Mouse (Mus musculus) adrenal gland, postnatal 36 days (tissue): ENCODE measurements around the gene Hoxa6. TPM values are rescaled to one million over a fixed set of nuclear protein-coding genes. Genes with fewer than 3 reads are reported as not detected.

ENCODE experiments used
- DNase-seq, 2 experiments: peaks; one replicate each; pipeline ENCODE4 v3.0.0; 2021; ENCODE audit warnings: mixed read lengths in 1 of 2
- total RNA-seq, 2 experiments: library from RNA; stranded (reverse); gene quantifications; 2 replicates each; pipeline ENCODE4 v1.2.3; 2021

Gene Hoxa6
- total RNA-seq, 2 experiments from 2014 or later = 2.5 to 4.6 TPM

DNA sequence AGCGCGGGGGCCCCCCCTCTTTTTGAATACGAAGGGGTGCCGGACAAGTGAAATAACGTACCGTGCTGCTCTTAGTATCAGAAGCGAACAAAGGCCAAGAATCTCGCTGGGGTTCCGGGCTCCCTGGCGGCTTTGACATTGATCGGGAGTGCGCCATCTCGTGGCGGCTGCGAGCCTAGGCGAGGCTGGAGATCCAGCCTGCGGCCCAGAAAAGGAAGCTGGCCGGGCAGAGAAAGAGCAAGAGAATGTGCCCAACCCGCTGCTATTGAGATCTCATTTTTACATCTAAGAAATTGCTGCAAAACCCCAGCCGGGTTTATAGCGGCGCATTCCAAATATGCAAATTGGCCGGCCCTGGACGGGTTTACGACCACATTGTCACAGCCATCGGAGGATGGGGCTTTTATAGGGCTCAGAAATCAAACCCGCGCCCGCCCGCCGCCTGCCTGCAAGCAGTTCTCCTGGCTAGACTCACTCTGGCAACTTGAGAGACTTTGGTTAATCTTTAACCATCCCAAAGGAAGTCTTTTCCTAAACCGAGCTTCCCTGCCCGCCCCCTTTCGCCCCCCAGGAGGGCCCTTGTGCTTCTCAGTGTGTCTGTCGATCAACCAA, 32.0 kb upstream of the Hoxa6 start, which contains the start of gene Hoxa10:
Gene Hoxa10, minus strand, starts transcription at position 466 of the 612 bp plus-strand sequence.
- peak; percentile 79 to 84 for DNase-seq

- DNase-seq = no peak
Observed at GRCm38 (mm10) chr6:52239625-52240388, 31.3 kb upstream of the Hoxa6 start.

- DNase-seq = no peak
Observed at GRCm38 (mm10) chr6:52238976-52239375, 30.5 kb upstream of the Hoxa6 start.

GRCm38 (mm10) chr6:52238155-52238545, 29.6 kb upstream of the Hoxa6 start:
- DNase-seq = no peak

GRCm38 (mm10) chr6:52237346-52238154, 29.0 kb upstream of the Hoxa6 start:
- DNase-seq = no peak

DNA sequence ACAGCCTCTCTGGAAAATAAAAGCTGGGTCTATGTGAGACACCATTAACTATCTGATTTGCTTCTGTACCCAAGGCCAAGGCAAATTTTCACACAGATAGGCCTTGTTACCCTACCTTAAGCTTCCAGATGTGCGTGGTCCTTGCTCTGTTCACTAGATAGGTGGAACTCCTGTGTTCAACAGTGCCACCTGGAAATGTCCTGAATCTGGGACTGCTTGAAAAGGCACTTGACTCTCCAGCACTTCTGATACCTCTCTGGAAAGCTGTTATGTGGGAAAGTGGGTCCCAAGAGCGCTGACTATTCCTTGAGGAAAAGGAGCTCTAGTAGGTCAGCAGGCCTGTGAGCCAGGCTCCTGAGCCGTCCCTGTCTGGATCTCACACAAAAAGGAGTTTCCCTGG, 28.3 kb upstream of the Hoxa6 start:
- DNase-seq = no peak

GRCm38 (mm10) chr6:52235866-52236265, 27.3 kb upstream of the Hoxa6 start:
- no peak for DNase-seq

DNA sequence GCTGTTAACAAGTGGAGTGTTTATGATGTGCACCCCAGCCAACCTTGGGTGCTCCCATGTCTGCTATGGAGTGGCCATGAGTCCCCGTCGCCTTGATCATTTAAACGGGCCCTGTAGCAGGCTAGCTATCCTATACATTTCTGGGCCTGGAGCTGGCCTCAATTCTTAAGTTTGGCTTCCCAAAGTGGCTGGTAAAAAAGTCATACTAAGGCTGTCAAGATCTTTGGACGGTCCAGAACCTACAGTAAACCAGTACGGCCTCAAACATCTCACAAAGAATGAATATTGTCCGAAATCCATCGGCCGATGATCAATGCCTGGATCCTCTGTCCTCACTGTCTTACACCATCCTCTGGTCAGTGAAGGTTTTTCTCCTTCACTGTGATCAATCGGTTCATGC, 26.7 kb upstream of the Hoxa6 start:
- DNase-seq = no peak

- no peak for DNase-seq
Observed at GRCm38 (mm10) chr6:52234428-52235140, 26.1 kb upstream of the Hoxa6 start.

GRCm38 (mm10) chr6:52233546-52234427, 25.3 kb upstream of the Hoxa6 start:
- DNase-seq = no peak

- no peak for DNase-seq
Observed at GRCm38 (mm10) chr6:52232984-52233545, 24.5 kb upstream of the Hoxa6 start.

- DNase-seq = no peak
Observed at GRCm38 (mm10) chr6:52232568-52232965, 24.0 kb upstream of the Hoxa6 start.

DNA sequence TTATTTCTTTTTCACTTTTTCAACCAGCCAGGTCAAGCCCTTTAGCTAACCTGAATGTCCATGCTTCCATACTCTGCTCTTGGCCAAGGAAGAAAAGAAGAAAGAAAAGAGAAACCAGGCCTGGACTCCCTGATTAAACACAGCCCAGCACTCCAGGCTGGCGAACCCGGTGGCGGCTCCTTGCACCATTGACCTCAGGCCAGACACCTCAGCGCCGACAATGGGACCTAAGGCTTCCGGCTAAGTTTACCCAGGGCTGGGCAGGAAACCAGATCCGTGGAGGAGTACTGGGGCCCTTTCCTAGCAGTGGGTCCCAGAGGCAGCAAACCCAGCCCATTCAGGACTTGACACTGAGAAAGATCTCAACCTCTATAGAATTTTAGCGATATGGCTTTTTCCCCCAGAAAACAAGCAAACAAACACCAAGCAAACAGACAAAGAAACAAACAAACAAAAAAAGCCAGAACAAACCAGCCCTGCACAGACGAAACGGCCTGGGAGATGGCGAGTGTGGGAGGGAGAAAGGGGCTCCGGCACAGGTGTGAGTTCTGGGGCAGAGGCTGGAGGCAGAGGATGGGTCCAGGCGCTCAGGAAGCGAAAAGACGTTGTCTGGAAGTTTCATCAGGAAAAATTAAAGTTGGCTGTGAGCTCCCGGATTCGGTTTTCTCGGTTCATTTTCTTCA, 23.5 kb upstream of the Hoxa6 start:
- DNase-seq = no peak

GRCm38 (mm10) chr6:52230516-52231165, 22.1 kb upstream of the Hoxa6 start, which contains the start of gene Hoxa9:
TSS of gene Hoxa9 (minus strand) at chr6:52231089.
- no peak for DNase-seq

DNA sequence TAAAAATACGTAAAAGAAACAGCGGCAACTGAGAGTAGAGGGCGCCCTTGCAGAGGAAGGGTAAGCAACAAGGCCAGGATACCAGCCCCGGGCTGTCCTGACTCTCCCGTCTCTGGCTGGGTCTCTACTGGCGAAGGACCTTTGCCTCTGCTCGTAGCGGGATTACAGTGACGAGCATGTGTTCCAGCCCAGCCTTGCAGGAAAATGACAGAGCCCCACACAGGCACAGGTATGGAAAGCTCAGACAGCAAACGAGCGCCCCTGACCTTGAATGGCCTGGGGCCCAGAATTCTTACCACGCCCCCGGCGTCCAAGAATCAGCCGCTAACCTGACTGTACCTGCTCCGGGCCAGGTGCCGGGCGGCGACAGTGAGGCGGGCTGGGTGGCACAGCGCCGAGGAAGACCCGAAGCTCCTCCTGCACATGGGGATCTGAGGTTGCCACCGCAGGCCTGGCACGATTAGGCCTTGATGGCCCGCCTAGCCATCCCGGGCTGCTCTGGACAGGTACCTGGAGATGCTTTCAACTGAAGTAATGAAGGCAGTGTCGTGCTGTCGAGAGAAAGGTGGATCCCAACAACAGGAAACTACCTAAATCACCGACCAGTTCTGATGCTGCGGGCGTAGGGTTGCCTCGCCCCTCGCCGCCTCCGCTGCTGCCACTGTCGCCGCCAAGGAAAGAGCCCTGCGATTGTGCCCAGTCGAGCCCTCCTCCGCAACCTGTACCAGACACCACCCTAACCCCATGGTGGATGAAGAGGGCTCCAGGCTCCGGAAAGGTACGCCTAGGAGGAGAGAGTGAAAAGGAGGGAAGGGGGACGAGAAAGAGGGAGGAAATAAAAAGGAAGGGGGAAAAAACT, 21.3 kb upstream of the Hoxa6 start:
- no peak for DNase-seq

- no peak for DNase-seq
Observed at GRCm38 (mm10) chr6:52228475-52229465, 20.2 kb upstream of the Hoxa6 start.
